Mouse (Mus musculus) embryo, embryonic 11 days (tissue): ENCODE results near the gene Hmgcl.

Source experiments
- DNase-seq: peaks from one replicate; pipeline ENCODE4 v3.0.0-alpha.2; 2015

The Hmgcl gene

GRCm38 (mm10) chr4:135946278-135946658 lies at the start of gene Hmgcl:
Gene Hmgcl (plus strand): TSS chr4:135946448.
- peak; percentile 96 for DNase-seq

DNA sequence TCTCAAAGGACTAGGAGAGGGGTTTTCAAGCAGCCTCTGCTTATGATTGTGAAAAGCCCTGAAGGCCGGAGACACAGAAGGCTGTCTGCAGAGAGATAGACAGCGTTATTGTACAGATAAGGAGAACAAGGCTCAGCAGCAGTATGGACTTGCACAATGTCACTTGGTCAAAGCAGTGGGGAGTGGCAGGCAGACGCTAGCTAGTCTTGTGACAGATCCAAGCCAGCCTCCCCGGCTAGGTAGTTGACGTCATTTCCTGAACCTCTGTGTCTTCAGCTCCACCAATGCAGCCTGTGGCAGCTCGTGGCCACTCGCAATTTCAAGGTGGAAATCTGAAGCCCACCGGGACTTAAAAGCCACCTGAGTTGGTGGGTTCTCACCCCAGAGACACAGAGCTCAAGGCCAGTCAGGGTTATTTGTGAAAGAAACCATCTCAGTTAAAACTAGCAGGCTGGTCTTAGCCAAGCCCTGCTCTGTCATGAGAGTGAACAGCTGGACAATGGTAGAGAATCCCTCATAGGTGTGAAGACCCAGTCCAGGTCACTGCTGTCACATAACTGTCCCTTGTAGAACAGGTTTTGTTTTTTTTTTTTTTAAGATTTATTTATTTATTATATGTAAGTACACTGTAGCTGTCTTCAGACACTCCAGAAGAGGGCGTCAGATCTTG lies 47.7 kb upstream of the Hmgcl start:
- DNase-seq: no peak

GRCm38 (mm10) chr4:135899050-135899448 lies 47.2 kb upstream of the Hmgcl start:
- DNase-seq: no peak

- DNase-seq: no peak
Measured at GRCm38 (mm10) chr4:135900008-135900407, 46.2 kb upstream of the Hmgcl start.

GRCm38 (mm10) chr4:135902606-135903242 lies 43.5 kb upstream of the Hmgcl start:
- DNase-seq: no peak

DNA sequence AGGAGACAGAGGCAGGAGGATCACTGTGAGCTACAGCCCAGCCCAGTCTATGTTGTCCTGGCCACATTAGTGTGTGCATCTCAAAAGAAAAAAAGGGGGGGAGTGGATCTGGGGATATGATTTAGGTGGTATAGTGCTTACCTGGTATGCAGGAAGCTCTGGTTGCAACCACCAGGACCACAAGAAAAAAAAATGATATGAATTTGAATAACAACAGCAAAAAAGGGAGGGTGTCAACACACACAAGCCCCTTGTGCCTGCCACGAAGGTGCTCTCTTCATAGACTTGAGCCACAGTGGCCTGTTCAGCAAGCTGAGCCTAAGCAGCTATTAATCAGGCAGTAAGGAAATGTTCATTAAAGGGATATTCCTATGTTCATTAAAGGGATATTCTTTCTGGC lies 41.4 kb upstream of the Hmgcl start:
- DNase-seq: no peak

- DNase-seq: no peak
Measured at GRCm38 (mm10) chr4:135906633-135907032, 39.6 kb upstream of the Hmgcl start.

DNA sequence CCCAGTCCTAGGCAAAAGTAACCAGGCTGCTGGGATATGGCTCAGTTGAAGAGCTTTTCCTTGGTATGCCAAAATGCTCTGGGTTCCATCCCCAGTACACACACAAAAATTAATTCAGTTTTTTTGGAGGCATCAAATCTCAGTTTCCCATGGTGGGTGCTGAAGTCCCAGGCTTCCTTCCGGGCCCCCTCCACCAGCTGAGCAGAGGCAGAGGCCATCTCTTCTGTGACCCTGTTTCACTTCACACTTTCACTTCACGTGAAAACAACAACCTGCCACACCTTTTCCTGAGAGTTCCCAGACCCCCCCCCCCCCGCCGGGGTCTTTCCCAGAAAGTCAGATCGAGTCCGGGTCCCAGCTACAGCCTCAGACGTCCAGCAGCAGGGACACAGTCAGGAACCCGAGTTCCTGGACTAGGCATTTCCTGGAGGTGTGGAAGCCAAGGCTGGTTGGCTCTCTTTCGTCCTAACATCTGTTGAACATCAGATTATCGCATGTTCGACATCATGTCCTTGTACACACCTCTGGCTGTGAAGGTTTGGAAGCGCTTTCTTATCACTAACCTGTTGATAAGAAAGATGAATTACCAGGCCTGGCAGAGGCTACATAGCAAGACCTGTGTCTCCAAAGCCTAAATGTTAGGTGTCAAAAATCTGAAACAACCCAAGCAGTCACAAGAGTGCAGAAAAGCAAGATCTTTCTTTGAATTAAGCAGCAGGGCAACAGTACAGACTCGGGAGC lies 36.8 kb upstream of the Hmgcl start:
- DNase-seq: no peak

- DNase-seq: no peak
Measured at GRCm38 (mm10) chr4:135911531-135911930, 34.7 kb upstream of the Hmgcl start.

DNA sequence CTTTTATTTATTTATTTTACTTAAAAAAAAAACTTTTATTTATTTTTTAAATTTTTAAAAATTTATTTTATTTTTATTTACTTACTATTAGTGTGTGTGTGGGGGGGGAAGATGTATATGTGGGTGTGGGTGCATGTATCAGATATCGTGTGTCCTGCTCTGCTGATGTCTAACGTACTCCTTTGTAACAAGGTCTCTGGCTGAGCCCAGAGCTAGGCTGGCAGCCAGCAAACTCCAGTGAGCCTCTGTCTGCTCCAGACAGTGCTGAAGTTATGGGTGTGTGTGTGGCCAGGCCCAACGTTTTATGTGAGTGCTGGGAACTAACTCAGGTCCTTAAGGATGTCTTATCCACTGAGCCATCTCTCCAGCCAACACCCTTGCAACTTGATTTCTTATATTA lies 34.1 kb upstream of the Hmgcl start:
- no peak for DNase-seq

- peak; percentile 51 for DNase-seq
Measured at GRCm38 (mm10) chr4:135912835-135913234, 33.4 kb upstream of the Hmgcl start.

GRCm38 (mm10) chr4:135913433-135913832 lies 32.8 kb upstream of the Hmgcl start:
- no peak for DNase-seq

- DNase-seq: no peak
Measured at GRCm38 (mm10) chr4:135918635-135919279, 27.5 kb upstream of the Hmgcl start.

GRCm38 (mm10) chr4:135919280-135919639 lies 27.0 kb upstream of the Hmgcl start:
- DNase-seq: no peak

DNA sequence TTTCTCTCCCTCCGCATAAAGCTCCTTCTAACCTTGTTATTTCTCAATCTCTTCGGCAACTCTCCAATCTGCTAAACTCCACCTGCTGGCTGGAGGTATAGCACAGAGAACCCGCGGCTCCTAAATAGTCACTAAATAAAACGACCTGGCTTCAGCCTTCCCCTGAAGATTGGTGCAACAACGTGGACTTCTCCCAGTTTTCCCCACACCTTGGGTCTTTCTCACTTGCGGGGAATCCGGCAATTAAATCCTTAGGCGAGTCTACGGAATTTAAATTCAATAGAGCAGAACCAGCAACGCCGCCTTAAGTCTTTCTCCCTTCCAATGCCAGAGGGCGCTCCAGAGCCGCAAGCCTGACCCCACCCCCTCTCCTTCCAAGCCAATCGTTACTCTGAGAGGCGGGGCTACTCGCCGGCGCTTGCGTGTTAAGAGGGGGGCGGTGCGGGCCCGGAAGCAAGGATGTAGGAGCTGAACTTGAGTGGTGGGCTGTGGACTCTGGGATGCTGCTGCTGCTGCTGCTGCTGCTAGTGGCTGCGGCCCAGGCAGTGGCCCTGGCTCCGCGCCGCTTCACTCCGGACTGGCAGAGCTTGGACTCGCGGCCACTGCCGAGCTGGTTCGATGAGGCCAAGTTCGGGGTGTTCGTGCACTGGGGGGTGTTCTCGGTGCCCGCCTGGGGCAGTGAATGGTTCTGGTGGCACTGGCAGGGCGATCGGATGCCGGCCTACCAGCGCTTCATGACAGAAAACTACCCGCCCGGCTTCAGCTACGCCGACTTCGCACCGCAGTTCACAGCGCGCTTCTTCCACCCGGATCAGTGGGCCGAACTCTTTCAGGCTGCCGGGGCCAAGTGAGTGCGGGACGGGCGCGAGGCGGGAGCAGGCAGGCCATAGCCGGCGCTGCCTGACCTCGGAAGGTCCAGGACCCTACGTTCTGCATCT lies 25.7 kb upstream of the Hmgcl start, which contains the start of gene Fuca1:
Fuca1 (plus strand) TSS at position 432 of the 938 bp plus-strand sequence.
- peak; percentile 98 for DNase-seq

DNA sequence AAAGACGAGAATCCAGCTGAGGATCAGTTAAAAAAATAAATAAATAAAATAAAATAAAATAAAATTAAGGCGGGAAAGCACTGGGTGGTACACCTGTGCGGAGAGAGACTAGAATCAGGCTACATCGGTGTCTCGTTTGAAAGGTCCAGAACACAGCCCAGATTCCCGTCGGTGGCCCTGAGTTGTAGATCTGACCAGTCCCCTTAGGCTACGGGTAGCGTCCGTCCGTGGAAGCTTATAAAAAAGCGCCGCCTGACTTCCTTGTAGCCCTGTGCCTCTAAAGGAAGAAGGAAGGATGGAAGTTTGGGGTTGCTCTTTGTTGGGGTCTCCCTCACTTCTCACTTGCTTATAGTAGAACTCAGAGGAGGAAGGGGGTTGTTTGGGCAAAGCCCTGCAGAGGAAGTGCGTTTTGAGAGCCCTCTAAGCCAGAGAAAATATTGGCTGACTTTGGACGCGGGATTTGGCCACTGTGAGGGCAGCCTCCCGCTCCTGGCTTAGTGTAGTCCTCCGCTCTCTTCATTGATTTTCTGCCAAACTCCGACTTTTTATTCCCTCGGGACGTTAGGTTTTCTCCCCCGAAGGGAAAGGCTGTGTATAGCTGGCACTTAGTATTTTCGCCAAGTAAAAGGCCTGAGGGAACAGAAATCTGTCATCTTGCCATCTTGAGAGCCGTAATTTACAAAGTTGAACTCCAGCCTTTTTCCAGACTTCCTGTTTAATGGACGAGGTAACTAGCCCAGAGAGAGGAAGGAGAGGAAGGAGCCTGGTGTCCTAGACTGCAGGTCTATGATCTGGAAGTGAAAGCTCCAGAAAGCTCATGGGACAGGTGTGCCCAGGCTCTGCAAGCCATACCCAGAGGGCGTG lies 24.8 kb upstream of the Hmgcl start:
- DNase-seq: peak; percentile 46

GRCm38 (mm10) chr4:135922190-135922589 lies 24.1 kb upstream of the Hmgcl start:
- DNase-seq: no peak

- no peak for DNase-seq
Measured at GRCm38 (mm10) chr4:135924418-135924817, 21.8 kb upstream of the Hmgcl start.

DNA sequence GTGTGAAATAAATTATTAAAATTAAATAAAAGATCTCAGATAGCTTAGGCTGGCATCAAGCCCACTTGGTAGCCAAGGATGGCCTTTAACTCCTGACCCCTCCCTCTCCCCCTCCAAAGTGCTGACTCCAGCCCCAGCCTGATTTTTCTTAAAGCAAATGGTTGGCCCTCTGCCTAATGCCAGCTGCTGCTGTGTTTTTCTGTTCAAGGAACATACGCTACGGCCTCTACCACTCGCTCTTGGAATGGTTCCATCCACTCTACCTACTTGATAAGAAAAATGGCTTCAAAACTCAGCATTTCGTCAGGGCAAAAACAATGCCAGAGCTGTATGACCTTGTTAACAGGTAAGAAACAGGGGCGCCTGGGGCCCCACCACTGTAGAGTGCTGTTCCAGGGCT lies 20.9 kb upstream of the Hmgcl start:
- no peak for DNase-seq

- no peak for DNase-seq
Measured at GRCm38 (mm10) chr4:135926195-135926808, 19.9 kb upstream of the Hmgcl start.

DNA sequence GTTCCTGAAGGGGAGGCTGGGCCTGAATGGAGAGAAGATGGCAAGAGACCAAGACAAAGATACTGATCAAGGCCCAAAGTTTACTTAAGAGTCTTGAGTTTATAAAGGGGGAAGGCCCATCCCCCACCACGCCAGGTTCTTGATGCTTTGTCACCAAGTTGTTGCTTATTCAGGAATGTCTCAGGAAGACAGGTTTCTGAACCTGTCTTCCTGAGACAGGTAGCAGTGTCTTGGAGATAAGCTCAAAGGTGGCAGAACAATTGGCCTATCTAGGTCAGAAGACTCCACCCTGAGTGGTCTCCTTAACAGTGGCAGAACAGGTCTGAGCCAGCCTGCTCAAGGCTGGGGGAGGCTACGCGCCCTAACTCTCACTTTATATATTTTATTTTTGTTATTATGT lies 19.4 kb upstream of the Hmgcl start:
- DNase-seq: no peak
